Mouse (Mus musculus) leukemia stem cell, adult 10-12 weeks (primary cell): Measurements from ENCODE around the gene Hcn1. TPM values are rescaled to one million over a fixed set of nuclear protein-coding genes. Genes with fewer than 3 reads are reported as not detected.

ENCODE experiments used
- polyA plus RNA-seq: library from polyadenylated mRNA; stranded (reverse); fragments of >175 nt; gene quantifications from 2 replicates; pipeline ENCODE4 v1.2.3, GENCODE M21; 2012; ENCODE audit warnings: low replicate concordance

The Hcn1 gene
- polyA plus RNA-seq: not detected in 2 replicates

GRCm38 (mm10) chr13:117602181-117602580 is at the start of gene Hcn1:
Gene Hcn1, plus strand, starts transcription at chr13:117602320.

